Mouse (Mus musculus) intestine, embryonic 15.5 days (tissue): Measurements from ENCODE around the gene Agap3. TPM values are rescaled to one million over a fixed set of nuclear protein-coding genes. Genes with fewer than 3 reads are reported as not detected.
A peak's percentile ranks its signal among the peaks of the same experiment; 100 is the strongest.

Source experiments
- ATAC-seq: fragments of 200-750 bp; cut with Nextera tagmentation; 2 replicates; pipeline ENCODE4 v1.8.0; 2017; ENCODE audit warnings: moderate TSS enrichment, moderate library complexity
- H3K27ac ChIP-seq: fragments of 300-500 bp; sonication (generic); 2 replicates; pipeline ENCODE4 v1.5.1; 2015; ENCODE audit warnings: mild to moderate bottlenecking, inconsistent platforms
- H3K27me3 ChIP-seq: fragments of 300-500 bp; sonication (generic); replicated peaks from 2 replicates; pipeline ENCODE4 v1.6.1; 2015; ENCODE audit warnings: inconsistent platforms
- H3K36me3 ChIP-seq: fragments of 300-500 bp; sonication (generic); 2 replicates; pipeline ENCODE4 v1.6.1; 2015; ENCODE audit warnings: inconsistent platforms
- H3K4me1 ChIP-seq: fragments of 300-500 bp; sonication (generic); replicated peaks from 2 replicates; pipeline ENCODE4 v1.6.1; 2015; ENCODE audit warnings: inconsistent platforms
- H3K4me2 ChIP-seq: fragments of 300-500 bp; sonication (generic); replicated peaks from 2 replicates; pipeline ENCODE4 v1.6.1; 2015; ENCODE audit warnings: mild to moderate bottlenecking, inconsistent platforms
- H3K4me3 ChIP-seq: fragments of 300-500 bp; sonication (generic); replicated peaks from 2 replicates; pipeline ENCODE4 v1.5.1; 2015; ENCODE audit warnings: inconsistent platforms
- H3K9ac ChIP-seq: fragments of 300-500 bp; sonication (generic); 2 replicates; pipeline ENCODE4 v1.6.1; 2015; ENCODE audit warnings: inconsistent platforms
- H3K9me3 ChIP-seq: fragments of 300-500 bp; sonication (generic); 2 replicates; pipeline ENCODE4 v1.6.1; 2016; ENCODE audit warnings: inconsistent platforms
- WGBS: fragments of 180-500 bp; shearing (Covaris S2); methylation state at CpG from one replicate; pipeline ENCODE4 v1.1.7; 2015; 5-methylcytosine and 5-hydroxymethylcytosine counted together
- polyA plus RNA-seq: library from polyadenylated mRNA; unstranded; fragments of >200 nt; fragmentation: Nextera tagmentation; extraction: Ambion mirVana; gene quantifications from 2 replicates; pipeline ENCODE4 v1.2.1, GENCODE M21; 2015

Gene Agap3
- polyA plus RNA-seq, 1 experiment from 2014 or later, result 28.9 TPM

- peaks cover 18% of the 10 kb centered on the region for H3K27me3 ChIP-seq
- H3K27ac ChIP-seq, result no peak overlapping the region
- no peak overlapping the region for H3K4me3 ChIP-seq
- H3K9me3 ChIP-seq, result no peaks in the 10 kb centered on the region
- H3K9ac ChIP-seq, result no peak overlapping the region
- WGBS, result 80% methylated on average over 4 of the region's 4 CpGs
- H3K4me2 ChIP-seq, result no peak overlapping the region
- peaks cover 27% of the 10 kb centered on the region for H3K36me3 ChIP-seq
- ATAC-seq, result no peak
- H3K4me1 ChIP-seq, result no peaks in the 10 kb centered on the region; the same call in 1 of the 2 replicates
Observed at GRCm38 (mm10) chr5:24502786-24503185, 50.8 kb downstream of the Agap3 start.

- no peak overlapping the region for H3K4me3 ChIP-seq
- ATAC-seq, result no peak
- H3K4me1 ChIP-seq, result no peaks in the 10 kb centered on the region; the same call in 1 of the 2 replicates
- H3K36me3 ChIP-seq, result peaks cover 11% of the 10 kb centered on the region
- H3K4me2 ChIP-seq, result no peak overlapping the region
- 48% methylated on average over 2 of the region's 2 CpGs for WGBS
- H3K9me3 ChIP-seq, result no peaks in the 10 kb centered on the region
- peaks cover 18% of the 10 kb centered on the region for H3K27me3 ChIP-seq
- no peak overlapping the region for H3K27ac ChIP-seq
- no peak overlapping the region for H3K9ac ChIP-seq
Observed at GRCm38 (mm10) chr5:24505513-24505912, 53.5 kb downstream of the Agap3 start.

- WGBS, result 92% methylated on average over 7 of the region's 7 CpGs
- H3K4me3 ChIP-seq, result no peak overlapping the region
- no peaks in the 10 kb centered on the region for H3K9me3 ChIP-seq
- no peak overlapping the region for H3K4me2 ChIP-seq
- ATAC-seq, result no peak
- no peaks in the 10 kb centered on the region for H3K36me3 ChIP-seq
- H3K27me3 ChIP-seq, result peaks cover 18% of the 10 kb centered on the region
- H3K4me1 ChIP-seq, result peaks cover 5% of the 10 kb centered on the region
- H3K9ac ChIP-seq, result no peak overlapping the region
- H3K27ac ChIP-seq, result no peak overlapping the region
Observed at GRCm38 (mm10) chr5:24508406-24508805, 56.4 kb downstream of the Agap3 start.

GRCm38 (mm10) chr5:24510635-24511034 is 58.7 kb downstream of the Agap3 start:
- WGBS, result 56% methylated on average over 11 of the region's 11 CpGs
- H3K36me3 ChIP-seq, result no peaks in the 10 kb centered on the region
- no peak overlapping the region for H3K27ac ChIP-seq
- no peak overlapping the region for H3K4me2 ChIP-seq
- no peaks in the 10 kb centered on the region for H3K9me3 ChIP-seq
- peaks cover 5% of the 10 kb centered on the region; the same call in 1 of the 2 replicates for H3K4me1 ChIP-seq
- peaks cover 3% of the 10 kb centered on the region for H3K27me3 ChIP-seq
- peak; percentile 28; the same call in 1 of the 2 replicates for ATAC-seq
- no peak overlapping the region for H3K9ac ChIP-seq
- H3K4me3 ChIP-seq, result no peak overlapping the region

- peak; percentile 78 for ATAC-seq
- Histone ChIP-seq H3K4me3 (no peak overlapping the region), H3K36me3 (no peaks in the 10 kb centered on the region), H3K27ac (no peak overlapping the region), H3K27me3 (no peaks in the 10 kb centered on the region), H3K9me3 (no peaks in the 10 kb centered on the region), H3K9ac (no peak overlapping the region), H3K4me1 (peaks cover 5% of the 10 kb centered on the region; the same call in 1 of the 2 replicates), H3K4me2 (0 out of 2 replicates have a peak overlapping the region, but pooled peaks have one; percentile 2)
- 35% methylated on average over 8 of the region's 8 CpGs for WGBS
Observed at GRCm38 (mm10) chr5:24512271-24512670, 60.3 kb downstream of the Agap3 start.

GRCm38 (mm10) chr5:24521366-24521765 is 69.4 kb downstream of the Agap3 start:
- Histone ChIP-seq H3K9me3 (no peaks in the 10 kb centered on the region), H3K4me3 (no peak overlapping the region), H3K36me3 (no peaks in the 10 kb centered on the region), H3K4me1 (peaks cover 5% of the 10 kb centered on the region), H3K27ac (no peak overlapping the region), H3K27me3 (peaks cover 63% of the 10 kb centered on the region), H3K9ac (no peak overlapping the region), H3K4me2 (no peak overlapping the region)
- WGBS, result 52% methylated on average over 8 of the region's 8 CpGs
- no peak for ATAC-seq

GRCm38 (mm10) chr5:24523806-24524205 is 71.8 kb downstream of the Agap3 start:
- Histone ChIP-seq H3K9me3 (no peaks in the 10 kb centered on the region), H3K27ac (no peak overlapping the region), H3K4me3 (no peak overlapping the region), H3K27me3 (peaks cover 76% of the 10 kb centered on the region), H3K9ac (no peak overlapping the region), H3K4me1 (peaks cover 14% of the 10 kb centered on the region), H3K4me2 (no peak overlapping the region), H3K36me3 (no peaks in the 10 kb centered on the region)
- WGBS, result 42% methylated on average over 8 of the region's 8 CpGs
- no peak for ATAC-seq

- Histone ChIP-seq H3K9ac (no peak overlapping the region), H3K4me3 (no peak overlapping the region), H3K9me3 (no peaks in the 10 kb centered on the region), H3K4me2 (no peak overlapping the region), H3K27ac (no peak overlapping the region), H3K36me3 (no peaks in the 10 kb centered on the region), H3K27me3 (peaks cover 80% of the 10 kb centered on the region), H3K4me1 (peaks cover 14% of the 10 kb centered on the region)
- WGBS, result 13% methylated on average over 4 of the region's 4 CpGs
- no peak for ATAC-seq
Observed at GRCm38 (mm10) chr5:24524522-24524921, 72.5 kb downstream of the Agap3 start.

- Histone ChIP-seq H3K27ac (no peak overlapping the region), H3K27me3 (peaks cover 88% of the 10 kb centered on the region), H3K4me3 (peak overlapping the region; percentile 38), H3K9me3 (no peaks in the 10 kb centered on the region), H3K4me2 (peak overlapping the region; percentile 88), H3K9ac (no peak overlapping the region), H3K36me3 (no peaks in the 10 kb centered on the region), H3K4me1 (peaks cover 14% of the 10 kb centered on the region)
- WGBS, result 4% methylated on average over 34 of the region's 34 CpGs
- ATAC-seq, result no peak
Observed at GRCm38 (mm10) chr5:24525360-24526189, 73.6 kb downstream of the Agap3 start.

GRCm38 (mm10) chr5:24526190-24526888 is 74.4 kb downstream of the Agap3 start:
- Histone ChIP-seq H3K27ac (no peak overlapping the region), H3K36me3 (no peaks in the 10 kb centered on the region), H3K9me3 (no peaks in the 10 kb centered on the region), H3K4me3 (peak overlapping the region; percentile 38), H3K4me1 (peaks cover 14% of the 10 kb centered on the region), H3K4me2 (peak overlapping the region; percentile 88), H3K9ac (peak overlapping the region; percentile 5; the same call in 1 of the 2 replicates), H3K27me3 (peaks cover 92% of the 10 kb centered on the region)
- ATAC-seq, result 0 out of 2 replicates have a peak, but pooled peaks have one; percentile 37
- under 1% methylated on average over 64 of the region's 109 CpGs for WGBS

- peak within 1 kb of the TSS; percentile 38 for H3K4me3 ChIP-seq
- peaks cover 89% of the 10 kb centered on the region for H3K27me3 ChIP-seq
- H3K4me1 ChIP-seq, result peaks cover 14% of the 10 kb centered on the region
- under 1% methylated on average over 47 of the region's 49 CpGs for WGBS
- no peak within 1 kb of the TSS for H3K27ac ChIP-seq
- H3K4me2 ChIP-seq, result peak within 1 kb of the TSS; percentile 88
- H3K36me3 ChIP-seq, result no peaks in the 10 kb centered on the region
- H3K9me3 ChIP-seq, result no peaks in the 10 kb centered on the region
- H3K9ac ChIP-seq, result peak within 1 kb of the TSS; percentile 5; the same call in 1 of the 2 replicates
- ATAC-seq, result peak; percentile 60; the same call in 1 of the 2 replicates
Observed at GRCm38 (mm10) chr5:24526889-24527230, 74.9 kb downstream of the Agap3 start, which contains the start of gene Gbx1. TSS of gene Gbx1 (minus strand) at chr5:24527202.

- Histone ChIP-seq H3K27ac (no peak overlapping the region), H3K36me3 (no peaks in the 10 kb centered on the region), H3K9me3 (no peaks in the 10 kb centered on the region), H3K4me2 (no peak overlapping the region), H3K27me3 (peaks cover 82% of the 10 kb centered on the region), H3K4me3 (no peak overlapping the region), H3K9ac (no peak overlapping the region), H3K4me1 (peaks cover 14% of the 10 kb centered on the region)
- ATAC-seq, result no peak
- 19% methylated on average over 6 of the region's 6 CpGs for WGBS
Observed at GRCm38 (mm10) chr5:24527780-24528179, 75.8 kb downstream of the Agap3 start.
